Mouse (Mus musculus) midbrain, postnatal 0 days (tissue): ENCODE measurements around the gene Dock11. TPM values are rescaled to one million over a fixed set of nuclear protein-coding genes. Genes with fewer than 3 reads are reported as not detected.

Experiments used
- ATAC-seq: fragments of 200-750 bp; cut with Nextera tagmentation; 2 replicates; pipeline ENCODE4 v1.8.0; 2017; ENCODE audit warnings: moderate number of reproducible peaks, mild to moderate bottlenecking, moderate TSS enrichment, moderate library complexity; ENCODE audit not compliant: low FRiP score
- DNase-seq: peaks from one replicate; pipeline ENCODE4 v3.0.0-alpha.2; 2015; ENCODE audit warnings: low spot score
- H3K27ac ChIP-seq: fragments of 300-500 bp; sonication (generic); 2 replicates; pipeline ENCODE4 v1.5.1; 2014; ENCODE audit warnings: low read depth, mild to moderate bottlenecking, low read length, mixed read lengths
- H3K27me3 ChIP-seq: fragments of 300-500 bp; sonication (generic); 2 replicates; pipeline ENCODE4 v1.6.1; 2014; ENCODE audit warnings: low read length, control low read depth, mixed read lengths; ENCODE audit not compliant: insufficient read depth
- H3K36me3 ChIP-seq: fragments of 300-500 bp; sonication (generic); 2 replicates; pipeline ENCODE4 v1.6.1; 2014; ENCODE audit warnings: low read length, control low read depth, mixed read lengths; ENCODE audit not compliant: insufficient read depth
- H3K4me1 ChIP-seq: fragments of 300-500 bp; sonication (generic); 2 replicates; pipeline ENCODE4 v1.6.1; 2014; ENCODE audit warnings: mild to moderate bottlenecking, control low read depth, antibody characterized with exemption, low read length, mixed read lengths; ENCODE audit not compliant: insufficient read depth
- H3K4me2 ChIP-seq: fragments of 300-500 bp; sonication (generic); 2 replicates; pipeline ENCODE4 v1.6.1; 2014; ENCODE audit warnings: low read depth, mild to moderate bottlenecking, low read length, mixed read lengths; ENCODE audit not compliant: poor library complexity, severe bottlenecking
- H3K4me3 ChIP-seq: fragments of 300-500 bp; sonication (generic); 2 replicates; pipeline ENCODE4 v1.5.1; 2014; ENCODE audit warnings: low read depth, mild to moderate bottlenecking, low read length, moderate library complexity
- H3K9ac ChIP-seq: fragments of 300-500 bp; sonication (generic); replicated peaks from 2 replicates; pipeline ENCODE4 v1.6.1; 2014; ENCODE audit warnings: mild to moderate bottlenecking, low read length, moderate library complexity, mixed read lengths; ENCODE audit not compliant: poor library complexity, severe bottlenecking
- H3K9me3 ChIP-seq: fragments of 300-500 bp; sonication (generic); 2 replicates; pipeline ENCODE4 v1.6.1; 2016; ENCODE audit warnings: low read length, control low read depth
- CTCF ChIP-seq: IDR thresholded peaks from 2 replicates; pipeline ENCODE4 v1.5.1; 2016; ENCODE audit warnings: antibody characterized with exemption, mild to moderate bottlenecking
- WGBS: fragments of 180-500 bp; shearing (Covaris S2); extraction: QIAGEN DNeasy Blood & Tissue Kit; methylation state at CpG from one replicate; pipeline ENCODE4 v1.1.7; 2014; 5-methylcytosine and 5-hydroxymethylcytosine counted together
- polyA plus RNA-seq: library from polyadenylated mRNA; unstranded; fragments of >200 nt; fragmentation: Nextera tagmentation; extraction: Ambion mirVana; gene quantifications from 2 replicates; pipeline ENCODE4 v1.2.1, GENCODE M21; 2015
- total RNA-seq: library from RNA; depleted of rRNA; stranded (reverse); fragments of >200 nt; gene quantifications from 2 replicates; pipeline ENCODE4 v1.2.3, GENCODE M21; 2014; rRNA removed

Gene Dock11
- total and polyA plus RNA-seq, 2 experiments from 2014 or later = 5.6 to 21.4 TPM

DNA sequence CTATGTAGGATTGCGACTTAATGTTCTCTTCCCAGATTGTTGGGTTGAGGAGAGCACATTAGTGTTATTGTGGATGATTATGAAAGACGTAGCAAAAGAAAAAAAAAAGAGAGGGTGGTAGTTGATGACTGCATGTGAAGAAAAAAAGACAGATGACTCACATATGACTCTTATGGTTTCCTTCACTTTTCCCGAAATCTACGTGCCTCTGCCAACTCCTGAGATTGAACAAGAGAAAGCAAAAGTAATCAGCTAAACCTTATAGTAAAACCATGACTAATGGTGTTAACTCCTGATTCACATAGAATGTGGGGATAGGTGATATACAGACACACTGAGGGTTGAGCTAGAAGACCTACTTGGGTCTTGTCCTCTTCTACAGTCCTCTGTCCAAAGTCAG, 226.5 kb downstream of the Dock11 start:
- DNase-seq (no peak), ATAC-seq (no peak)
- no peak for TF ChIP-seq CTCF
- Histone ChIP-seq H3K36me3 (no peaks in the 10 kb centered on the region), H3K4me2 (no peak overlapping the region), H3K27me3 (no peaks in the 10 kb centered on the region), H3K27ac (no peak overlapping the region), H3K4me1 (no peaks in the 10 kb centered on the region), H3K9ac (no peak overlapping the region), H3K4me3 (no peak overlapping the region), H3K9me3 (no peaks in the 10 kb centered on the region)
- 80% methylated on average over 4 of the region's 4 CpGs for WGBS

Other genes starting within 250 kb of the Dock11 start
- gene Il13ra1, start 223.3 kb downstream of the Dock11 start, total RNA-seq = 11.8 and 12.4 TPM in 2 replicates
- 8.9 and 9.1 TPM in 2 replicates for gene Il13ra1, start 223.3 kb downstream of the Dock11 start, polyA plus RNA-seq